Mouse (Mus musculus) ovary, postnatal 10 days (tissue): Measurements from ENCODE around the gene Hyal1.
"Not testable (repeated sequence)": the region's sequence is repeated elsewhere in the genome, so short reads cannot be mapped to it uniquely, and the experiment has no call there.

ENCODE experiments used
- DNase-seq: peaks from one replicate; pipeline ENCODE4 v3.0.0; 2022; ENCODE audit warnings: low spot score

Gene Hyal1

DNA sequence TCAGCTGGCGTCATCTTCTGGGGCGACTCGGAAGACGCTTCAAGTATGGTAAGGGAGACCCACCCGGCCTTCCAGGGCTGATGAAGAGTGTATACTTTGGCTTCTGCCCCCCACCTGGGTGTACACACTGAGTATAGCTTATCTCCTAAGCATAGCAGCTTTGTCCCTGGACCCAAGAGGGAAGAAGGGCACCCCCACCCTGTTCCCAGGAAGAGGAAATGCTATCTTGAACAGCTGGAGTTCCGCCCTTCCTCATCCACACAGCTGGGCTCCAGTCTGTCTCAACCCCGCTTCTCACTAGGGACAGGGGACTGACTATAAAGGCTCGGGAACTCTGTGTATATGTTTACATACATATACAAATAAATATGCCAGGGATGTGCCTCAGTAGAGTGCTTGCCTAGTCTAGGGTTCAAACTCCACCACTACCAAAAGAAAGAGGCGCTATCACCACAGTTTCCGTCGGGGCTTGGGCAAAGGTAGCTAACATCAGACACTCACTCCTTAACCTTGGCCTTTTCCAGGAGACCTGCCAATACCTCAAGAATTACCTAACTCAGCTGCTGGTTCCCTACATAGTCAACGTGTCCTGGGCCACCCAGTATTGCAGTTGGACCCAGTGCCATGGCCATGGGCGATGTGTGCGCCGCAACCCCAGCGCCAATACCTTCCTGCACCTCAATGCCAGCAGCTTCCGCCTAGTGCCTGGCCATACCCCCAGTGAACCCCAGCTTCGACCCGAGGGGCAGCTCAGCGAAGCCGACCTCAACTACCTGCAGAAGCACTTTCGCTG is 5.0 kb upstream of the Hyal1 start:
- no peak for DNase-seq

DNA sequence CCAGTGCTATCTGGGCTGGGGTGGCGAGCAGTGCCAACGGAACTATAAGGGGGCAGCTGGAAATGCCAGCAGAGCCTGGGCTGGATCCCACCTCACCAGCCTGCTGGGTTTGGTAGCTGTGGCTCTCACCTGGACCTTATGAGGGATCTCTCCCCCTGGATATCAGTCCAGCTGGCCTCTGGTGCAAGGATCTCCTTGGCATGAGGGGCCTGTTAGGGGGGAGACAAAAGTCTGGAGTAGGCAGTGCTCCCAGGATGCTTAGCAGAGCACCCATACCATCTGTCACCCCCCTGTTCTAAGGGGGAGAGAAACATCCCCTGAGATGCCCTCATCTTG is 4.4 kb upstream of the Hyal1 start:
- no peak for DNase-seq

DNA sequence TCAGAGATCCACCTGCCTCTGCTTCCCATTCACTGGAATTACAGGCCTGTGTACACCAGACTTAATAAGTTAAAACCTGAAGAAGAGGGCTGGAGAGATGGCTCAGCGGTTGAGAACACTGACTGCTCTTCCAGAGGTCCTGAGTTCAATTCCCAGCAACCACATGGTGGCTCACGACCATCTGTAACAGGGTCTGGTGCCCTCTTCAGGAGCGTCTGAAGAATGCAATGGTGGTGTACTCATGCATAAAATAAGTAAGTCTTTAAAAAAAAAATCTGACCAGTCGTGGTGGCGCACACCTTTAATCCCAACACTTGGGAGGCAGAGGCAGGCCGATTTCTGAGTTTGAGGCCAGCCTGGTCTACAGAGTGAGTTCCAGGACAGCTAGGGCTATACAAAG is 3.0 kb upstream of the Hyal1 start:
- not testable (repeated sequence) for DNase-seq

DNA sequence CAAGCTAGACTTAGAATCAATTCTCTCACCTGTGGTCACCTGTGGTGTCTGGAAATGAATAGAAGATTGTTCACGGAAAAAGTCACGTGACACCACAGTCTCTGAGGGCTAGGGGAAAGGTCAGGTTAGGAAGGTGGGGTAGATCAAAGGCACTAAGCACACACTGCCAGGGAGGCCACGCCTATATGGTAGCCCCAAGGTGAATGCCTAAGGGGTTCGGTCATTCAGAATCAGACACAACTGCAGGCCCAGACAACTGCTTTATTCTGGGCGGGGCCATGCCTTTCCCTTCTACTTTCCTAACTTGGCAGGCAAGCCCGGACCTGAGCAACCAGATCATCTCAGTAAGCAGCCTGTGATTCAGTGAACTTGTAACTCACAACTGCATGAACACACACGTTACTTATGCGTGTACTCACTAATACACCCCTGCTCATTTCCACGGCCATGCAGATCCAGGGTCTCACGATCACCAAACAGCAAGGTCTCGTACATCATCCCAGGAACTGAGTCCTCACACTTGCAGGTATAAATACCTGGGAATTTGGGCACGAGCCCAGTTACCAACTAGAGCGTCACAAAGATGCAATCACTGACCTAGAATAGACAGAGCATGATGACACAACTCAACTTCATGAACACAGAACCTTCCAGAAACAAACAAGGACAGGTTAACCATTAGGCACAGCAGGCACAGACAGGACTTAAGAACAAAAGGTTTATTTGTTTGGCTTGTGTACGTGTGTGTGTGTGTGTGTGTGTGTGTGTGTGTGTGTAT is 959 bp upstream of the Hyal1 start:
- no peak for DNase-seq

DNA sequence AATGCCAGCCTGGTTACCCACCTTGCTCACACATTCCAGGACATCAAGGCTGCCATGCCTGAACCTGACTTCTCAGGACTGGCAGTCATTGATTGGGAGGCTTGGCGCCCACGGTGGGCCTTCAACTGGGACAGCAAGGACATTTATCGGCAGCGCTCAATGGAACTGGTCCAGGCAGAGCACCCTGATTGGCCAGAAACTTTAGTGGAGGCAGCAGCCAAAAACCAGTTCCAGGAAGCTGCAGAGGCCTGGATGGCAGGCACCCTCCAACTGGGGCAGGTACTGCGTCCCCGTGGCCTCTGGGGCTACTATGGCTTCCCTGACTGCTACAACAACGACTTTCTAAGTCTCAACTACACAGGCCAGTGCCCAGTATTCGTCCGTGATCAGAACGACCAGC is 1.1 kb downstream of the Hyal1 start:
- no peak for DNase-seq

DNA sequence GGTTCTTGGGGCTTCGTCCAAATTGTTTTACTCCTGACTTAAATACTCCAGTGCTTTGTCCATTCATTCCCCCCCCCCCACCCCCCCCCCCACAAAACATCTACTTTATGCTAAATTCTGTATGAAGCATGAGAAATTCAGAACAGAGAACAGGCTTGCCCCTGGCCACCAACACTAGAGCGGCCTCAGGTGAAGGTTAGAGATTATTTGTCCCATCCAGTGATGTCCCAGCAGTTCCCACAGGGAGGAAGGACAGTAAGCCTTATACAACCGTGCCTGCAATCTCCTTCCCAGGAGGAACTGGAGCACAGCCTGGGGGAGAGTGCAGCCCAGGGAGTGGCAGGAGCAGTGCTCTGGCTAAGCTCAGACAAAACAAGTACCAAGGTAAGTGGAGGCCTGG is 1.9 kb downstream of the Hyal1 start, which contains the start of gene Naa80:
Gene Naa80 (plus strand): TSS at position 301 of the 400 bp plus-strand sequence.
- DNase-seq, result no peak

DNA sequence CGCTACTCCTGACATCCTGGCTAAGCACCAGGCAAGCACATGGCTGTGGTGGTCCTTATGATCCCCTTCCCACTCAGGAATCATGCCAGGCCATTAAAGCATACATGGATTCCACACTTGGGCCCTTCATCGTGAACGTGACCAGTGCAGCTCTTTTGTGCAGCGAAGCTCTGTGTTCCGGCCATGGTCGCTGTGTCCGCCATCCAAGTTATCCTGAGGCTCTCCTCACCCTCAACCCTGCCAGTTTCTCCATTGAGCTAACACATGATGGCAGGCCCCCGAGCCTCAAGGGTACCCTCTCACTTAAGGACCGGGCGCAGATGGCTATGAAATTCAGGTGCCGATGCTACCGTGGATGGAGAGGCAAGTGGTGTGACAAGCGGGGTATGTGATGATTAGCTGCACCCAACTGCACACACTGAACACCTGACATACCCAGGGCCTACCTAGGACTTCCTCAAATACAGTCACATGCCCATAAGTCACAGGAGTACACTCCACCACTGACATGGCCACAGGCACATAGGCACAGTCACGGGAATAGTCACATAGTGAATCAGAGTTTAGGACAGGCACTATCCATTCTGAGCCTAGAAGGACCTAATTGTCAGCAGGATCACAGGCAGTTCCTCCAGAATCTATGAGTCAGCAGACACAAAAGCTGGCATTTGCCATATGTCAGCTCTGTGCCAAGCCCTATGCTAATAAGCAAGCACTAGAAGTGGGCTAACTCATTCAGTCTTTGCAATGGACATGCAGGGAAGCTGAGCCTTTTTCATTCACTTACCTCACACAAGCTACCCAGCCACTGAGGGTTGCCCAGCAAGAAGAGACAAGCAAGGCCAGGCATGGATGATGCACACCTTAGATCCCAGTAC is 2.5 kb downstream of the Hyal1 start:
- DNase-seq, result no peak

DNA sequence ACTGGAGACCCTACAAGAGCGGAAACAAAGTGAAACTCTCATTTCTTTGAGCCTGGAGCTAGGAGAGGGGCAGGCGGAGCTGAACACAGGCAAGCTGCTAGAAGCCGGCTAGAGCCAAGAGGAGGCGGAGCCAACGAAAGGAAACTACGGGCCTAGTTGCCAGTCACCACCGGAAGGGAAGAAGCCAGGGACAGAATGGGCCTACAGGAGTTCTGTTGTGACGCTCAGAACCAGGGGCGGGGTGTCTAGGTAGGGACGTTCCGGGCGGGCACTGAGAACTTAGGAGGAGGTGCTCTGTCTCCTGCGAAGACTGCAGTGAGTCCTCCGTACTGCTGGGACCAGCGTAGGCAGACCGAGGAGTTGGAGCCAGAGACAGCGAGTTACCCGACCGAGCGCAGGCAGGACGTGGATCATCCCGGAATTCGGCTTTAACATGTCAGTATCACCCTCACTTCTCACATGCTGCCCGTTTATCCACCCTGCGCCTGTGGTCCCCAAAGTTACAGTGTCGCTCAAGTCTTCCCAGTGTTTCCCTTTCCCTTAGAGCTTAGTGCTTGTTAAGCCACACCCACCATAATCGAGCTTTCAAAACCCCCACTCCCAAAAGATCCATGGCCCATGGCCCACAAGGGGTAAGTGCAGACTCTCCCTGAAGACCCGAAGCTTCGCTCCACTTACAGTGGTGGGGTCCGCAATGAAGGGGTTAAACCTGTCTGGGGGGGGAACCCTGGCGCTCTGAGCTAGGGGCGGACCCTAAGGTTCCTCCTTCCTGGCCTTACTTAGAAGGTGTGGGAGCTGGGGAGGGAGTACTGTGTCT is 4.0 kb downstream of the Hyal1 start, which contains the start of gene Hyal3:
Gene Hyal3 (plus strand): TSS at position 318 of the 817 bp plus-strand sequence.
- DNase-seq, result peak; percentile 67

DNA sequence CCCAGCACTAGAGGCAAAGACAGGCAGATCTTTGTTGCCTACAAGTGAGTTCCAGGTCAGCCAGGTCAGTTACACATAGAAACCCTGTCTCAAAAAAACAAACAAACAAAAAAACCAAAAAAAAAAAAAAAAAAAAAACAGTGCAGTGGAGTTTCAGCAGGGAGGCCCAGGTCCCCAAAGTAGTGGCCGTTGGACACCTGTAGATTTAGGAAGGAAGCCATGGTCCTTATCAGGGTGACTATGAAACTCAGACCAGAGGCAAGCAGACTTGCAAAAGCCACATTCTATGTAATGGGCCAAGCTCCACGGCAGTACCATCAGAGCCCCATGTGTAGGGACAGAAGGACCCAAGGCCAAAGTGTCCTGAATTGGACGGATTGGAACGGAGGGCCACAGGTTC is 4.9 kb downstream of the Hyal1 start:
- no peak for DNase-seq

DNA sequence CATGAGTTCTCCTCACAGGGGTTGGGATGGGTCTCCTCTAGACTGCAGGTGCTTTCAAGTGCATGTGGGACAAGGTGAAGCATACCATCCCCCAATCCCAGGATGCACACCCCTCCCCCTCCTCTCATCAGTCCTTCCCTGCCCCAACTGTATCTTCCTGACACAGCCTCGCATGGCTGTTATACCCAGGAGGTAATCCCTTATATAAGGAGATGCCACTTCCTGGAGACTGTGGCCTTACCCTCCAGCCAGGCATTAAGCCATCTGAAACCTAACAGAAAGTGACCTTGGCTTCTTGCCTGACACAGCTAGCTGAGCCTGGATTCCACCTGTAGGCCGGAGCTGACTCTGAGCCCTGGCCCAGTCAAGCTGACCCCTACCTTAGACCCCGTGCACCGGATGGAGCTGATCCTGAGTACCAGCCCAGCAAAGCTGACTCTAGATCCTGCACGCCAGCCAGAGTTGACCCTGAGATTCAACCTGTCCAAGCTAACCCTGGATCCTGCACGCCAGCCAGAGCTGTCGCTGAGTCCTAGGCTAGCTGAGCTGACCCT is 5.9 kb downstream of the Hyal1 start:
- DNase-seq, result no peak

DNA sequence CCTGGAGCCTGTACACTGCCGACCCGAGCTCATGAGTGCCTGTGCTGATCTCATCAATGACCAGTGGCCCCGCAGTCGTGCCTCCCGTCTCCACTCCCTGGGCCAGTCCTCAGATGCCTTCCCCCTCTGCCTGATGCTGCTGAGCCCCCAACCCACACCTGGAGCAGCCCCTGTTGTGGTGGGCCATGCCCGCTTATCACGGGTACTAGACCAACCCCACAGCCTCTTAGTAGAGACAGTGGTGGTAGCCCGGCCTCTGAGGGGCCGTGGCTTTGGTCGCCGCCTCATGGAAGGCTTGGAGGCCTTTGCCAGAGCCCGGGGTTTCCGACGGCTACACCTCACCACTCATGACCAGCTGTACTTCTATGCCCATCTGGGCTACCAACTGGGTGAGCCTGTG is 6.4 kb downstream of the Hyal1 start:
- no peak for DNase-seq

DNA sequence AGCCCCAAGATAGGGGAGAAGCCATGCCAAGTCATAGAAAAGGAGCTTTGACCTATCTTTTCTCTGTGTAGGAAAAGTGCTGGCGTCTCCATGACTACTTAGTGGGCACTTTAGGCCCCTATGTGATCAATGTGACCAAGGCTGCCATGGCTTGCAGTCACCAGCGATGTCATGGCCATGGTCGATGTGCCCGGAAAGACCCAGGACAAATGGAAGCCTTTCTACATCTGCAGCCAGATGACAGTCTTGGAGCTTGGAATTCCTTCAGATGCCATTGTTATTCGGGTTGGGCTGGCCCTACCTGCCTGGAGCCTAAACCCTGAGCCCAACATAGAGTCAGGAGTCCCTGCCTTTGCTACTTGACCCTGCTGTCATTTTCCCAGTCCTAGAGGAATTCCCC is 9.8 kb downstream of the Hyal1 start:
- no peak for DNase-seq

DNA sequence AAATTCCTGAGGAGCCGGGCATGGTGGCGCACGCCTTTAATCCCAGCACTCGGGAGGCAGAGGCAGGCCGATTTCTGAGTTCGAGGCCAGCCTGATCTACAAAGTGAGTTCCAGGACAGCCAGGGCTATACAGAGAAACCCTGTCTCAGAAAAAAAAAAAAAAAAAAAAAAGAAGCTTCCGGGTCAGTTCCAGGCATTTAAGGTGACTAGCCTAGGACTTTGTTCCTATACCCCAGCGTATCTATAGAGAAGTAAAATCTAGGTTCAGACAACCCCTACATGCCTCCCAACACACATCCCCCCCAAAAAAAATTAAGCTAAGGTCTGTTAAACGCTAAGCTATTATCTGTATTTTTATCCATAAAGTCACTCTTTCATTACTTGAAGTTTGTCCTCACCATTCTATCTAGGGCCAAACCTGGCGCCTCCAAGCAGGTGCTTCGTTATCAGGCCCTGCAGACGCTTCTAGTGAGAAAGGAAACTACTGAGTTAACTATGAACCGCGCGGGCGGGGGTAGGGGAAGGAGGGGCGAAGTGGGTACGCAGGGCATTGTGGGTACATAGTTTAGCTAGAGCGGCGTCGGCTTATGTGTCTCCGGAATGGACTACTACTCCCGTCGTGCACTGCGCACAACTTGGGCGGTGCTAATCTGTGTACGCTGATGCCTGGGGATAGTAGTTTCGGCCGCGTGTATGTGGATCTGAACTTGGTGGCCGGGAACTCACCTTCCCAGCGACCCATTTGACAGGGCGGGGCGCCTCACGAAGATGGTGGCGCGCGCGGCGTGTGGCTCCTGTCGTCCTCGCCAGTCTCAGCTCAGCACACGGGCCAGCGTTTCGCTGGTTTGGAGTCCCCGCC is 10.5 kb downstream of the Hyal1 start, which contains the start of gene Ifrd2:
Gene Ifrd2 (plus strand): TSS at position 669 of the 859 bp plus-strand sequence.
- peak; percentile 74 for DNase-seq

DNA sequence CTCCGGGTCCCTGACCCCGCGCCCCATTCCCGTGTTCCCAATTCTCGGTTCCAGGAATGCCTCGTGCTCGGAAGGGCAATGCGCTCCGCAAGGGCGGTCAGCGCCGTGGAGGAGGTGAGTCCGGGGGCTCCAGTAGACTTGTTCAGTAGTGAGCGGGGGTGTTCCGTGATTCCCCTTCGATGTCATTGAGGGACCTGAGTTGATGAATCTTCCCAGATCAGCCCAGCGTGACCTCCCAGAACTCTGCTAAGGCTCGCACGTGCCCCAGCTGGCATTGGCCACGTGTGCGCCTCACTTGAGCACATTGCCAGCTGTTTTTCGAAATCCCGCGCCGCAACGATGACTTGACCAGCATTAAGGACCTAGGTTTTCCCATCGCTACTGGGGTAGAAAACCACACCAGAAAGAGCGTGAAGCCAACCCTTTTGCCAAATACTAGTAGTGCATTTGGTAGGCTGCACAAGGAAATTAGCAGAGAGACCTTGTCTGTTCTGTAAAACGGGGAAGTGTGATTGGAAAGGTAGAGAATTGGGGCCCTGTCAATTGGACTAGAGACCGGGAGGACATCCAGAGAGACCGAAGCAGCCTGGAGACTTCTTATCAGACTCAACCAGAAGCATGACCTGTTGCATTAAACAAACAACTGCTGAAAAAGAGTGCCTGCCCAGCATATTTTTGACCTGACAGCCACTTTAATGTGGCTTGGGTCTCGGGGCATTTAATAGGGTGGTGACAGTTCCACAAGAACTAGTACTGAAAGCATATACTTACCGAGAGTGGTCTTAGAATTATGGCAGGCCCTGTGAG is 11.3 kb downstream of the Hyal1 start:
- DNase-seq, result no peak

DNA sequence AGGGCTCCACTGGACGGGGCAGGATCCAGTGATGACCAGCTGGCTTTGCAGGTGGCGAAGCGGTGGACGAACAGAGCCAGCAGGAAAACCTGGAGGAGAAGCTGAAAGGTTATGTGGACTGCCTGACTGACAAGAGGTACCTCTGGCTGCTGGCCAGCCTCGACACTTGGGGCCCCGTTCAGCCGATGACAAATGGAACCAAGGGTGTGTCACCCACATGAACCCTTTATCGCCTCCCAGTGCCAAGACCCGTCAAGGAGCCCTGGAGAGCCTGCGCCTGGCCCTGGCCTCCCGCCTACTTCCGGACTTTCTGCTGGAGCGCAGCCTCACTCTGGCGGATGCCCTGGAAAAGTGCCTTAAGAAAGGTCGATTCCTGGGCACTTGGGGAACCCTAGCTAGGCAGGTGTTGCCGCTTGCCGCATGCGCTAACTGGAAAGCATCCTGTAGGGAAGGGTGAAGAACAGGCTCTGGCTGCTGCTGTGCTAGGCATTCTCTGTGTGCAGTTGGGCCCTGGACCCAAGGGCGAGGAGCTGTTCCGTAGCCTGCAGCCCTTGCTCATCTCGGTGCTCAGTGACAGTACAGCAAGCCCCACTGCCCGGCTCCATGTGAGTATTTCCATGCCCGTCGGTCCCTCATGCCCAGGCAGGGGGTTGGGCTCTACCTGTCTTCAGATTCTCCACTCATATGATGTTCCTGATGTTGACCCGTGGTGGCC is 13.5 kb downstream of the Hyal1 start:
- no peak for DNase-seq

DNA sequence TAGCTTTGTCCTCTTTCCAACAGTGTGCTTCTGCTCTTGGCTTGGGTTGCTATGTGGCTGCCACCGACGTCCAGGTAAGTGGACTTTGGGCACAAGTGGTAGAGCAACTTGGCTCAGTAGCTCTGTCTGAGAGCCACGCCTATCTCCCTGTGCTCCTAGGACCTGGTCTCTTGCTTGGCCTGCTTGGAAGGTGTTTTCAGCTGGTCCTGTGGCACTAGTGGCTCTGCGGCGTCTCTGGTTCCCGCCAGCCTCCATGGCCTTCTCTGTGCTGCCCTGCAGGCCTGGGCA is 14.0 kb downstream of the Hyal1 start:
- DNase-seq, result no peak

DNA sequence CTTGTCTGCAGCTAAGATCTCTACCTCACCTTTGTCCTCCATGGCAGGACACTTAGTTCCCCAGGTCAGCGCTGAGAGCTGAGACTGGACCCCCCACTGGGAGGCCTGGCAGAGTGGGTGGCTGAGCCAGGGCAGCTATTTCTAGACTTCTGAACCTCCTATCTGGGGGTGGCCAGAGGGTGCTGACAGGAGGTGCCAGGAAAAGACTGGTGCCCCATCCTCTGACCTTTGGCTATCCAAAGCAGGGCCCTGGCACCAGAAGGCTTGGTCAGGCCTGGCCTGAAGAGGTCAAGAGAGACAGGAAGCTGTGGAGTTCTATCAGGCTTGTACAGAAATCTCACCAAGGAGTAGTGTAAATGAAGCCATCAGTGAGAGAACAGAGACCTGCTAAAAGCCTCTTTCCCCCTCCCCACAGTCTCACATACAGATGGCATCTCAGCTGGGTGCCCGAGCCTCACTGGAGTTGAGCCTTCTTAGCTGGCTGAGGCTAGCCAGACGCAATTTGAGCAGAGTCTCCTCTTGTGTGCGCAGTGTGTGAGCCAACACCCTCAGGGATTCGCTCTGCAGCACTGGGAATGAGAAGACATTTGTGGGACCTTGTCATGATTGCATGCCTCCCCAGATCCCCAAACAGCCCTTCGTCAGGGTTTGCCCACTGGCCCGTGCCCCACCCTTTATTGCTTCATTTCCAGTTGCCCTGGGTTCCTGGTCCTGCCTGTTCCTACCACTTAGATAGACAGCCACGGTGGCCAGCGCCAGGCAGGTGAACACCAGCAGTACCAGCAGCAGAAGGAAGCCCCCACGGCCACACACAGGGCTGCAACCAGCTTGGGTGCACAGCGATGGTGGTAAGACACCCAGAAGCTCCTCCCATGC is 16.6 kb downstream of the Hyal1 start:
- no peak for DNase-seq
